Mouse (Mus musculus) lung, embryonic 14.5 days (tissue): ENCODE measurements at regions not wholly inside any gene's neighbourhood (a gene's known extent, or its start where the extent isn't known, plus 50 kb on each side); places are given as distances from the start of the nearest gene placed in this dataset.

Experiments
- ATAC-seq: fragments of 200-750 bp; cut with Nextera tagmentation; 2 replicates; pipeline ENCODE4 v1.8.0; 2017; ENCODE audit warnings: mild to moderate bottlenecking, moderate TSS enrichment, moderate library complexity; ENCODE audit not compliant: insufficient read depth
- DNase-seq: peaks from one replicate; pipeline ENCODE4 v3.0.0-alpha.2; 2015
- H3K27ac ChIP-seq: fragments of 300-500 bp; sonication (generic); 2 replicates; pipeline ENCODE4 v1.5.1; 2014; ENCODE audit warnings: low read depth, mild to moderate bottlenecking, moderate library complexity
- H3K27me3 ChIP-seq: fragments of 300-500 bp; sonication (generic); 2 replicates; pipeline ENCODE4 v1.6.1; 2014; ENCODE audit warnings: low read length, control low read depth; ENCODE audit not compliant: insufficient read depth
- H3K36me3 ChIP-seq: fragments of 300-500 bp; sonication (generic); 2 replicates; pipeline ENCODE4 v1.6.1; 2014; ENCODE audit warnings: control low read depth; ENCODE audit not compliant: insufficient read depth
- H3K4me1 ChIP-seq: fragments of 300-500 bp; sonication (generic); 2 replicates; pipeline ENCODE4 v1.6.1; 2014; ENCODE audit warnings: antibody characterized with exemption, control low read depth; ENCODE audit not compliant: insufficient read depth
- H3K4me2 ChIP-seq: fragments of 300-500 bp; sonication (generic); 2 replicates; pipeline ENCODE4 v1.6.1; 2014; ENCODE audit warnings: mild to moderate bottlenecking
- H3K4me3 ChIP-seq: fragments of 300-500 bp; sonication (generic); 2 replicates; pipeline ENCODE4 v1.5.1; 2014; ENCODE audit warnings: low read depth, low read length
- H3K9ac ChIP-seq: fragments of 300-500 bp; sonication (generic); 2 replicates; pipeline ENCODE4 v1.6.1; 2014
- H3K9me3 ChIP-seq: fragments of 300-500 bp; sonication (generic); 2 replicates; pipeline ENCODE4 v1.6.1; 2016; ENCODE audit warnings: low read depth, low read length, control low read depth
- CTCF ChIP-seq: IDR thresholded peaks from 2 replicates; pipeline ENCODE4 v1.5.1; 2016; ENCODE audit warnings: antibody characterized with exemption, low read depth
- WGBS: fragments of 180-500 bp; shearing (Covaris S2); extraction: QIAGEN DNeasy Blood & Tissue Kit; methylation state at CpG from one replicate; pipeline ENCODE4 v1.1.7; 2014; 5-methylcytosine and 5-hydroxymethylcytosine counted together

- H3K36me3 ChIP-seq, result no peaks in the 10 kb centered on the region
- no peak for TF ChIP-seq CTCF
- no peak for ATAC-seq
These were observed 191.5 kb upstream of the 4930412O13Rik start for GRCm38 (mm10) chr2:9689518-9689917.

DNA sequence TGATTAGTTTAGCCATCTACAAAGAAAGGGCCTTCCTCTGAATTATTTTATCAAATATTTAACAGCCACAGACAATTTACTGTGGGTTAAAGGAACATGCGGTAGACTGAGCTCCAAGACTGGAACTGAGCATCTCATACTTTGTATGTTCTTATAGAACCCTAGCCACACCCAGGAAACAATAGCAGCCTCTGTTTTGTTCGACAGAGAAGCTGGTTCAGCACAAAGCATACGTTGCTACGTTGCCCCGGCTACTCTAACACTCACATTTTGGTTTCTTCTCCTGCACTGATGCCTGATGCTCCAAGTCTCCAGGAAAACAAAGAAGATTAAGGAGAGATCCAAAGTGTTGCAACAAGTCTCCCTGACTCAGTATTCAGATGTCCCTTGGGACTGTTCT is 189.5 kb upstream of the 4930412O13Rik start:
- no peak for DNase-seq
- Histone ChIP-seq H3K9ac (no peak overlapping the region), H3K9me3 (no peaks in the 10 kb centered on the region), H3K4me3 (no peak overlapping the region), H3K27ac (no peak overlapping the region), H3K4me2 (no peak overlapping the region), H3K27me3 (no peaks in the 10 kb centered on the region), H3K36me3 (no peaks in the 10 kb centered on the region), H3K4me1 (no peaks in the 10 kb centered on the region)
- 77% methylated on average over 5 of the region's 5 CpGs for WGBS
- no peak for ATAC-seq
- no peak for TF ChIP-seq CTCF

More at GRCm38 (mm10) chr2:9689518-9689917, 191.5 kb upstream of the 4930412O13Rik start:
- no peak overlapping the region for H3K27ac ChIP-seq
- WGBS, result 78% methylated on average over 5 of the region's 5 CpGs
- no peak overlapping the region for H3K4me3 ChIP-seq
- H3K4me1 ChIP-seq, result no peaks in the 10 kb centered on the region
- H3K4me2 ChIP-seq, result no peak overlapping the region
- no peak overlapping the region for H3K9ac ChIP-seq
- DNase-seq, result no peak
- no peaks in the 10 kb centered on the region for H3K9me3 ChIP-seq
- no peaks in the 10 kb centered on the region for H3K27me3 ChIP-seq

- Histone ChIP-seq H3K27ac (no peak overlapping the region), H3K36me3 (no peaks in the 10 kb centered on the region), H3K4me3 (no peak overlapping the region), H3K9ac (no peak overlapping the region), H3K9me3 (no peaks in the 10 kb centered on the region), H3K4me2 (no peak overlapping the region), H3K27me3 (no peaks in the 10 kb centered on the region), H3K4me1 (no peaks in the 10 kb centered on the region)
- 54% methylated on average over 8 of the region's 8 CpGs for WGBS
- ATAC-seq (no peak), DNase-seq (no peak)
- TF ChIP-seq CTCF, result no peak
These were observed 189.1 kb upstream of the 4930412O13Rik start for GRCm38 (mm10) chr2:9691906-9692305.

DNA sequence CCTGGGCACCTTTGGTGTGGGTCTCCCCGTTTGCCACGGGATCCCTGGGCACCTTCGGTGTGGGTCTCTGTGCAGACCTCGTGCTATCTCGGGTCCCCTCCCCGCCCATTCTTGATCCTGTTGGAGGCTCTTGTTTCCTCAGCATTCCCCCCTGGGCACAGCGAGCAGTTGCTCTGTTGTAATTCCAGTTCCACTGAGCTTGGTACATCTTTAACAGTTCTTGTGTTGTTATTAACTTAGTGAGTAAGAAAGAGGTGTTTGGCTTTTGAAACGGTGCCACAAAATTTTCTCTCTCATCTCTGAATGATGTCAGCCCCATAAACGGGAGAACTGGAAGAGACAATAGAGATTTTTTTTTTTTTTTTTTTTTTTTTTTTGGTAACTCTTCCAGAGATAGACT is 187.7 kb upstream of the 4930412O13Rik start:
- H3K27me3 ChIP-seq, result no peaks in the 10 kb centered on the region
- no peaks in the 10 kb centered on the region for H3K36me3 ChIP-seq
- TF ChIP-seq CTCF, result no peak
- no peaks in the 10 kb centered on the region for H3K4me1 ChIP-seq
- DNase-seq (no peak), ATAC-seq (no peak)
- WGBS, result 67% methylated on average over 9 of the region's 9 CpGs
- no peaks in the 10 kb centered on the region for H3K9me3 ChIP-seq
- H3K27ac ChIP-seq, result no peak overlapping the region
- H3K4me2 ChIP-seq, result no peak overlapping the region
- H3K9ac ChIP-seq, result no peak overlapping the region
- H3K4me3 ChIP-seq, result no peak overlapping the region

GRCm38 (mm10) chr2:9694178-9694577 is 186.9 kb upstream of the 4930412O13Rik start:
- no peaks in the 10 kb centered on the region for H3K4me1 ChIP-seq
- no peak for TF ChIP-seq CTCF
- H3K27ac ChIP-seq, result no peak overlapping the region
- ATAC-seq (no peak), DNase-seq (no peak)
- no peaks in the 10 kb centered on the region for H3K9me3 ChIP-seq
- no peaks in the 10 kb centered on the region for H3K27me3 ChIP-seq
- no peaks in the 10 kb centered on the region for H3K36me3 ChIP-seq
- WGBS, result 89% methylated on average over 8 of the region's 8 CpGs
- no peak overlapping the region for H3K9ac ChIP-seq
- H3K4me2 ChIP-seq, result no peak overlapping the region
- H3K4me3 ChIP-seq, result no peak overlapping the region

DNA sequence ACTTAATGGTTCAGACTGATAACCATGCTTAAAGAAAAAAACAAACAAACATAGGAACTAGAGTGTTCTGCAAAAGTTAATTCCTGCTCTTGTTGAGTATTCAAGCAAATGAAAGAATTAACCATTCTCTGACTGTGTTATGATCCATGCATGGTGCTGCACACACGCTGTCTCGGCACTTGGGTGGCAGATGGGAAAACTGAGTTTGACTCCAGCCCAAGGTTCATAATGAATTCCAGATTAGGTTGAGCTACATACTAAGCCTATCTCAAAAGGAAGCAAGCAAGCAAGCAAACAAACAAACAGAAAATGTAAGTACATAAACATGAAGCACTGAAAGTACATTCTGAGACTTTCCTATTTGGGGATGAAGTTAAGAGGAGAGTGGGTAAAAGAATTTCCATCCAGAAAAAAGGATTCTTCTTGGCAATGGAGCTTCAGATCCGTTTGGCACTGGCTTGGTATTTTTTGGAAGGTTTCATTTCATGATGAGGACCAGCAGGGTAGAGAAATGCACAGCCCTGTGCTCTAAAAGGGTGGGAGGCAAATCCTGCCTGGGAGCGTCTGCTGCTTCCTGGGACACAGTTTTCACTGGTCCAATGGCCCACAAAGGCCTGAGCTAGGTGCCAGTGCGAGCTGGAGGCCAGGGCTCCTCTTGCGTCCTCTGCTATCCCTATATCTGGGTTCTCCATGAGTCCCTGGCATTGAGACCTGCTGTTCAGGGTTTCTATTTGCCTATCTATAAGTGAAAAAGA is 183.3 kb upstream of the 4930412O13Rik start:
- Histone ChIP-seq H3K9me3 (no peaks in the 10 kb centered on the region), H3K27me3 (no peaks in the 10 kb centered on the region), H3K4me3 (no peak overlapping the region), H3K9ac (no peak overlapping the region), H3K4me1 (no peaks in the 10 kb centered on the region), H3K27ac (no peak overlapping the region), H3K4me2 (no peak overlapping the region), H3K36me3 (no peaks in the 10 kb centered on the region)
- 72% methylated on average over 6 of the region's 6 CpGs for WGBS
- DNase-seq, result no peak
- no peak for TF ChIP-seq CTCF
- no peak for ATAC-seq

- Histone ChIP-seq H3K4me2 (no peak overlapping the region), H3K9me3 (no peaks in the 10 kb centered on the region), H3K9ac (no peak overlapping the region), H3K27ac (no peak overlapping the region), H3K27me3 (no peaks in the 10 kb centered on the region), H3K4me3 (no peak overlapping the region), H3K4me1 (no peaks in the 10 kb centered on the region), H3K36me3 (no peaks in the 10 kb centered on the region)
- ATAC-seq, result no peak
- WGBS, result 62% methylated on average over 3 of the region's 3 CpGs
- no peak for TF ChIP-seq CTCF
- DNase-seq, result peak; percentile 45
These were observed 176.8 kb upstream of the 4930412O13Rik start for GRCm38 (mm10) chr2:9704266-9704665.

- Histone ChIP-seq H3K27me3 (no peaks in the 10 kb centered on the region), H3K36me3 (no peaks in the 10 kb centered on the region), H3K27ac (no peak overlapping the region), H3K9ac (no peak overlapping the region), H3K4me3 (no peak overlapping the region), H3K9me3 (no peaks in the 10 kb centered on the region), H3K4me1 (no peaks in the 10 kb centered on the region), H3K4me2 (no peak overlapping the region)
- no peak for ATAC-seq
- no peak for TF ChIP-seq CTCF
- 77% methylated on average over 7 of the region's 7 CpGs for WGBS
- DNase-seq, result no peak
These were observed 171.6 kb upstream of the 4930412O13Rik start for GRCm38 (mm10) chr2:9709466-9709865.
